Mouse (Mus musculus) spleen, adult 2 months (tissue): ENCODE data around the gene Slc35f3. TPM values are rescaled to one million over a fixed set of nuclear protein-coding genes. Genes with fewer than 3 reads are reported as not detected.
A peak's percentile ranks its signal among the peaks of the same experiment; 100 is the strongest.
"Not testable (repeated sequence)": the region's sequence is repeated elsewhere in the genome, so short reads cannot be mapped to it uniquely, and the experiment has no call there.

Experiments
- DNase-seq, 2 experiments: peaks; one replicate each; pipeline versions ENCODE4 v3.0.0 to v3.0.0-alpha.2; 2012 to 2021; ENCODE audit warnings: low spot score in 2 of 2, low read depth in 1 of 2
- H3K27ac ChIP-seq: fragments of 200-500 bp; 2 replicates; pipeline ENCODE4 v1.5.1; 2012; ENCODE audit warnings: low read length, inconsistent platforms; ENCODE audit not compliant: insufficient read depth
- H3K27me3 ChIP-seq: fragments of 200-500 bp; 2 replicates; pipeline ENCODE4 v1.6.1; 2012; ENCODE audit warnings: mild to moderate bottlenecking, moderate library complexity, low read length, inconsistent platforms; ENCODE audit not compliant: control insufficient read depth, insufficient read depth
- H3K36me3 ChIP-seq: fragments of 200-500 bp; 2 replicates; pipeline ENCODE4 v1.6.1; 2012; ENCODE audit warnings: mild to moderate bottlenecking, low read length, inconsistent platforms; ENCODE audit not compliant: control insufficient read depth, insufficient read depth
- H3K4me1 ChIP-seq: fragments of 200-500 bp; 2 replicates; pipeline ENCODE4 v1.6.1; 2011; ENCODE audit warnings: inconsistent platforms; ENCODE audit not compliant: control insufficient read depth, insufficient read depth, insufficient read length
- H3K4me3 ChIP-seq: fragments of 200-500 bp; 2 replicates; pipeline ENCODE4 v1.5.1; 2011; ENCODE audit warnings: mild to moderate bottlenecking, inconsistent platforms; ENCODE audit not compliant: insufficient read depth, insufficient read length; ENCODE audit errors: extremely low read depth
- CTCF ChIP-seq: fragments of 200-500 bp; IDR thresholded peaks from 2 replicates; pipeline ENCODE4 v1.5.1; 2011; ENCODE audit warnings: mild to moderate bottlenecking, inconsistent platforms; ENCODE audit not compliant: insufficient read depth, insufficient read length, insufficient replicate concordance; ENCODE audit errors: extremely low read depth
- POLR2A ChIP-seq: fragments of 200-500 bp; IDR thresholded peaks from 2 replicates; pipeline ENCODE4 v1.6.1; 2011; ENCODE audit warnings: low read depth, low read length, inconsistent platforms
- WGBS: fragments of 180-500 bp; shearing (Covaris S2); methylation state at CpG from one replicate; pipeline ENCODE4 v1.1.7; 2018; 5-methylcytosine and 5-hydroxymethylcytosine counted together
- polyA plus RNA-seq: library from polyadenylated mRNA; depleted of rRNA; stranded (reverse); fragments of >200 nt; gene quantifications from 2 replicates; pipeline ENCODE4 v1.2.3, GENCODE M21; 2012

Gene Slc35f3
- polyA plus RNA-seq, 1 experiment = not detected

GRCm38 (mm10) chr8:126395386-126395785 lies 97.0 kb downstream of the Slc35f3 start:
- WGBS = 70% methylated on average over 9 of the region's 9 CpGs
- H3K27ac ChIP-seq = no peak overlapping the region
- TF ChIP-seq POLR2A = no peak
- TF ChIP-seq CTCF = no peak

GRCm38 (mm10) chr8:126395917-126396316 lies 97.6 kb downstream of the Slc35f3 start:
- Histone ChIP-seq H3K27ac (no peak overlapping the region), H3K4me1 (peaks cover 3% of the 10 kb centered on the region; the same call in 1 of the 2 replicates), H3K4me3 (no peak overlapping the region), H3K36me3 (no peaks in the 10 kb centered on the region), H3K27me3 (no peaks in the 10 kb centered on the region)
- DNase-seq = no peak
- 73% methylated on average over 5 of the region's 5 CpGs for WGBS
- TF ChIP-seq POLR2A (no peak), CTCF (no peak)

More at GRCm38 (mm10) chr8:126395386-126395785, 97.0 kb downstream of the Slc35f3 start:
- H3K27me3 ChIP-seq = no peaks in the 10 kb centered on the region
- no peaks in the 10 kb centered on the region for H3K36me3 ChIP-seq
- H3K4me3 ChIP-seq = no peak overlapping the region
- H3K4me1 ChIP-seq = peaks cover 3% of the 10 kb centered on the region; the same call in 1 of the 2 replicates
- DNase-seq = no peak

GRCm38 (mm10) chr8:126398349-126398748 lies 100.0 kb downstream of the Slc35f3 start:
- no peak overlapping the region for H3K4me3 ChIP-seq
- H3K36me3 ChIP-seq = no peaks in the 10 kb centered on the region
- no peak overlapping the region for H3K27ac ChIP-seq
- no peak for TF ChIP-seq POLR2A
- TF ChIP-seq CTCF = no peak
- WGBS = 75% methylated on average over 3 of the region's 3 CpGs
- H3K27me3 ChIP-seq = no peaks in the 10 kb centered on the region
- H3K4me1 ChIP-seq = peaks cover 3% of the 10 kb centered on the region; the same call in 1 of the 2 replicates
- DNase-seq = no peak

GRCm38 (mm10) chr8:126404550-126404949 lies 106.2 kb downstream of the Slc35f3 start:
- not testable (repeated sequence) for DNase-seq, H3K36me3 ChIP-seq, H3K27me3 ChIP-seq, H3K4me1 ChIP-seq, H3K4me3 ChIP-seq, H3K27ac ChIP-seq

- Histone ChIP-seq H3K27ac (no peak overlapping the region), H3K36me3 (no peaks in the 10 kb centered on the region), H3K27me3 (no peaks in the 10 kb centered on the region), H3K4me3 (no peak overlapping the region), H3K4me1 (no peaks in the 10 kb centered on the region)
- 75% methylated on average over 4 of the region's 4 CpGs for WGBS
- TF ChIP-seq CTCF (no peak), POLR2A (no peak)
- DNase-seq = no peak
Observed at GRCm38 (mm10) chr8:126405030-126405429, 106.7 kb downstream of the Slc35f3 start.

GRCm38 (mm10) chr8:126420834-126421233 lies 122.5 kb downstream of the Slc35f3 start:
- H3K4me1 ChIP-seq = peaks cover 5% of the 10 kb centered on the region
- peaks cover 1% of the 10 kb centered on the region for H3K36me3 ChIP-seq
- H3K27ac ChIP-seq = no peak overlapping the region
- no peak overlapping the region for H3K4me3 ChIP-seq
- TF ChIP-seq POLR2A (no peak), CTCF (no peak)
- no peaks in the 10 kb centered on the region for H3K27me3 ChIP-seq
- WGBS = 83% methylated on average over 3 of the region's 3 CpGs
- DNase-seq = no peak

GRCm38 (mm10) chr8:126422174-126422919 lies 124.0 kb downstream of the Slc35f3 start, which contains the start of gene Coa6:
Coa6 (plus strand) TSS chr8:126422515.
- under 1% methylated on average over 61 of the region's 61 CpGs for WGBS
- Histone ChIP-seq H3K4me3 (peak within 1 kb of the TSS; percentile 96), H3K27ac (peak within 1 kb of the TSS; percentile 72), H3K36me3 (peaks cover 11% of the 10 kb centered on the region), H3K27me3 (no peaks in the 10 kb centered on the region), H3K4me1 (peaks cover 5% of the 10 kb centered on the region)
- no peak for TF ChIP-seq CTCF
- TF ChIP-seq POLR2A = peak; percentile 67
- peak; percentile 94 to 98 for DNase-seq
